Mouse (Mus musculus) C2C12 (cell line): ENCODE measurements at regions not wholly inside any gene's neighbourhood (a gene's known extent, or its start where the extent isn't known, plus 50 kb on each side); places are given as distances from the start of the nearest gene placed in this dataset.

Source experiments
- H3K27me3 ChIP-seq: one replicate; pipeline ENCODE4 v1.6.1; 2011; ENCODE audit not compliant: control insufficient read depth, insufficient read depth, insufficient read length
- H3K36me3 ChIP-seq: one replicate; pipeline ENCODE4 v1.6.1; 2011; ENCODE audit not compliant: control insufficient read depth, insufficient read depth
- H3K4me3 ChIP-seq: one replicate; pipeline ENCODE4 v1.5.1; 2011; ENCODE audit warnings: mild to moderate bottlenecking, control low read depth; ENCODE audit not compliant: poor library complexity, insufficient read depth, severe bottlenecking
- H3K79me2 ChIP-seq: one replicate; pipeline ENCODE4 v1.6.1; 2011; ENCODE audit not compliant: control insufficient read depth, insufficient read depth
- H3K79me3 ChIP-seq: one replicate; pipeline ENCODE4 v1.6.1; 2011; ENCODE audit warnings: low read depth, control low read depth
- H3ac ChIP-seq: one replicate; pipeline ENCODE3; 2011; ENCODE audit warnings: low read depth; ENCODE audit not compliant: control insufficient read depth, insufficient read length
- CEBPB ChIP-seq: IDR thresholded peaks from one replicate; pipeline ENCODE4 v1.6.1; 2011; ENCODE audit warnings: low read depth, mild to moderate bottlenecking, control low read depth, moderate library complexity
- CTCF ChIP-seq: IDR thresholded peaks from one replicate; pipeline ENCODE4 v1.5.1; 2011; ENCODE audit not compliant: control insufficient read depth, insufficient read depth, insufficient read length
- FOSL1 ChIP-seq: IDR thresholded peaks from one replicate; pipeline ENCODE4 v1.8.0; 2011; ENCODE audit warnings: mild to moderate bottlenecking, low read length; ENCODE audit not compliant: poor library complexity, insufficient read depth, severe bottlenecking
- MAX ChIP-seq: IDR thresholded peaks from one replicate; pipeline ENCODE4 v1.6.1; 2011; ENCODE audit warnings: mild to moderate bottlenecking, control low read depth
- MYOD1 ChIP-seq: IDR thresholded peaks from one replicate; pipeline ENCODE4 v1.6.1; 2011; ENCODE audit warnings: low read depth; ENCODE audit not compliant: control insufficient read depth, insufficient read length
- MYOG ChIP-seq: IDR thresholded peaks from one replicate; pipeline ENCODE4 v1.6.1; 2011; ENCODE audit not compliant: control insufficient read depth, insufficient read length; ENCODE audit errors: extremely low read depth
- USF1 ChIP-seq: IDR thresholded peaks from one replicate; pipeline ENCODE4 v1.6.1; 2011; ENCODE audit warnings: low read depth, mild to moderate bottlenecking, control low read depth, moderate library complexity

GRCm38 (mm10) chr3:35340935-35341800 lies 412.7 kb upstream of the Atp11b start:
- TF ChIP-seq FOSL1 (no peak), CTCF (no peak), MYOG (no peak), CEBPB (no peak), MAX (no peak), USF1 (no peak), MYOD1 (no peak)
- no peaks in the 10 kb centered on the region for H3K79me3 ChIP-seq
- no peaks in the 10 kb centered on the region for H3K79me2 ChIP-seq
- no peak overlapping the region for H3ac ChIP-seq
- H3K27me3 ChIP-seq = no peaks in the 10 kb centered on the region
- no peak overlapping the region for H3K4me3 ChIP-seq
- H3K36me3 ChIP-seq = no peaks in the 10 kb centered on the region

GRCm38 (mm10) chr3:35341840-35342239 lies 412.1 kb upstream of the Atp11b start:
- TF ChIP-seq MYOG = no peak
- TF ChIP-seq CTCF = no peak
- H3ac ChIP-seq = no peak overlapping the region
- no peaks in the 10 kb centered on the region for H3K36me3 ChIP-seq
- H3K79me2 ChIP-seq = no peaks in the 10 kb centered on the region
- H3K79me3 ChIP-seq = no peaks in the 10 kb centered on the region
- no peaks in the 10 kb centered on the region for H3K27me3 ChIP-seq
- H3K4me3 ChIP-seq = no peak overlapping the region

GRCm38 (mm10) chr3:35342584-35342983 lies 411.3 kb upstream of the Atp11b start:
- Histone ChIP-seq H3K4me3 (no peak overlapping the region), H3K79me3 (no peaks in the 10 kb centered on the region), H3ac (no peak overlapping the region), H3K79me2 (no peaks in the 10 kb centered on the region), H3K27me3 (no peaks in the 10 kb centered on the region), H3K36me3 (no peaks in the 10 kb centered on the region)
- TF ChIP-seq FOSL1 (no peak), MYOD1 (no peak), USF1 (no peak), CEBPB (no peak), CTCF (no peak), MAX (no peak), MYOG (no peak)

- Histone ChIP-seq H3K36me3 (no peaks in the 10 kb centered on the region), H3K4me3 (no peak overlapping the region), H3K79me3 (no peaks in the 10 kb centered on the region), H3K79me2 (no peaks in the 10 kb centered on the region), H3ac (no peak overlapping the region), H3K27me3 (no peaks in the 10 kb centered on the region)
- TF ChIP-seq CEBPB = no peak
- no peak for TF ChIP-seq FOSL1
- no peak for TF ChIP-seq MAX
- TF ChIP-seq MYOG = no peak
- no peak for TF ChIP-seq MYOD1
- TF ChIP-seq USF1 = no peak
- no peak for TF ChIP-seq CTCF
Observed at GRCm38 (mm10) chr3:35343936-35344335, 410.0 kb upstream of the Atp11b start.

GRCm38 (mm10) chr3:35349114-35349513 lies 404.8 kb upstream of the Atp11b start:
- no peak for TF ChIP-seq USF1
- TF ChIP-seq MAX = no peak
- TF ChIP-seq MYOD1 = no peak
- TF ChIP-seq FOSL1 = no peak
- no peak for TF ChIP-seq CEBPB
- no peak for TF ChIP-seq MYOG
- no peak for TF ChIP-seq CTCF
- no peaks in the 10 kb centered on the region for H3K79me3 ChIP-seq
- H3K79me2 ChIP-seq = no peaks in the 10 kb centered on the region
- no peaks in the 10 kb centered on the region for H3K27me3 ChIP-seq
- no peaks in the 10 kb centered on the region for H3K36me3 ChIP-seq
- H3K4me3 ChIP-seq = no peak overlapping the region
- H3ac ChIP-seq = no peak overlapping the region

DNA sequence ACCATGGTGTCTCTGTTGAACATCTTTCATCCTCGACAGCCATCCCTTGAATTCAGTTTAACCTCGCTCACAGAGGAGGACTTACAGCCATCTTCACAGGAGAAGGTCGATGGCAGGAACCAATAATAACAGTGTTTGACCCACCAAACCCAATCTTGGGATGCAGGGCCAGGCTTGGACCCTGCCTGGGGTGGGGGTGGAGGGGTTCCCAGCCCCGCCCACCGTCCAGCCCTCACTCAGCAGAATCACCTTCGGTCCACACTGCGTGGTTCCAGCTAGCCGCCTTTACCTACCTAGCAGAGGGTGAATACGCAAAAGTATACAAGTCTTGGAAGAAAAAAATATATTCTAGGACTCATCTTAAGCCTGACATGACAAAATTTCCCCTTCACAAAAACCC lies 400.5 kb upstream of the Atp11b start:
- Histone ChIP-seq H3K79me2 (no peaks in the 10 kb centered on the region), H3K27me3 (no peaks in the 10 kb centered on the region), H3K4me3 (no peak overlapping the region), H3K79me3 (no peaks in the 10 kb centered on the region), H3ac (no peak overlapping the region), H3K36me3 (no peaks in the 10 kb centered on the region)
- TF ChIP-seq MYOG = no peak
- no peak for TF ChIP-seq USF1
- no peak for TF ChIP-seq CTCF
- TF ChIP-seq CEBPB = no peak
- no peak for TF ChIP-seq FOSL1
- no peak for TF ChIP-seq MAX
- no peak for TF ChIP-seq MYOD1
